Mouse (Mus musculus) thymus, adult 2 months (tissue): ENCODE data around the gene Osbp2.

Experiments used
- CTCF ChIP-seq: fragments of 200-500 bp; IDR thresholded peaks from 2 replicates; pipeline ENCODE4 v1.5.1; 2012; ENCODE audit warnings: mild to moderate bottlenecking, control low read depth, low read length, moderate library complexity, borderline replicate concordance; ENCODE audit not compliant: control insufficient read depth, poor library complexity, insufficient read depth; ENCODE audit errors: extremely low read depth
- POLR2A ChIP-seq: fragments of 200-500 bp; IDR thresholded peaks from 2 replicates; pipeline ENCODE4 v1.6.1; 2012; ENCODE audit warnings: mild to moderate bottlenecking, low read length, control low read depth, moderate library complexity; ENCODE audit not compliant: control insufficient read depth, poor library complexity, insufficient read depth; ENCODE audit errors: extremely low read depth

DNA sequence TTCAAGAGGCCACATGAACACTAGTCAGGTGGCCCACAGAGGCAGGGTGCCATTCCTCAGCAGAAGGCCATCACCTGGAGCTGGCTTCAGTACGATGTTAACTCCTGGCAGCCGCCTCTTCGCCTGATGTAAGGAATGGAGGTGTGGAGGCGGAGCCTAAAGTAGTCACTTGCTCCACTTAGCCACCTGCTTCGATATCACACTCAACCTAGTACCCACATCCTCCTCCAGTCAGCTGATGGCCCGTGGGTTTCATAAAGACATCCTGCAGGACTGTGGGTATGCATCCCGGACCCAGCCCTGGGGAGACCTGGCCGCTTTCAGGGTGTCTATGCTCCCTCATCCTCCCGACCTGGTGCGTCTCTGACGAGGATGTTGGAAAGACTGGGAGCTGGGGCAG, 128.0 kb downstream of the Osbp2 start:
- no peak for TF ChIP-seq POLR2A
- TF ChIP-seq CTCF = no peak
